Mouse (Mus musculus) CD4-positive naive resting alpha-beta T cell, adult 57 days (primary cell): ENCODE measurements around the gene Rps2. TPM values are rescaled to one million over a fixed set of nuclear protein-coding genes. Genes with fewer than 3 reads are reported as not detected.

Experiments
- total RNA-seq: library from RNA; stranded (reverse); gene quantifications from one replicate; pipeline ENCODE4 v1.2.4, GENCODE M21; 2023

Rps2 gene
- total RNA-seq, result 1,499 TPM

GRCm38 (mm10) chr17:24717943-24718342, at the start of gene Rps2, which contains the start of gene Rnf151:
Rps2 (plus strand) TSS chr17:24718116.
Rnf151 (minus strand) TSS chr17:24718063.

DNA sequence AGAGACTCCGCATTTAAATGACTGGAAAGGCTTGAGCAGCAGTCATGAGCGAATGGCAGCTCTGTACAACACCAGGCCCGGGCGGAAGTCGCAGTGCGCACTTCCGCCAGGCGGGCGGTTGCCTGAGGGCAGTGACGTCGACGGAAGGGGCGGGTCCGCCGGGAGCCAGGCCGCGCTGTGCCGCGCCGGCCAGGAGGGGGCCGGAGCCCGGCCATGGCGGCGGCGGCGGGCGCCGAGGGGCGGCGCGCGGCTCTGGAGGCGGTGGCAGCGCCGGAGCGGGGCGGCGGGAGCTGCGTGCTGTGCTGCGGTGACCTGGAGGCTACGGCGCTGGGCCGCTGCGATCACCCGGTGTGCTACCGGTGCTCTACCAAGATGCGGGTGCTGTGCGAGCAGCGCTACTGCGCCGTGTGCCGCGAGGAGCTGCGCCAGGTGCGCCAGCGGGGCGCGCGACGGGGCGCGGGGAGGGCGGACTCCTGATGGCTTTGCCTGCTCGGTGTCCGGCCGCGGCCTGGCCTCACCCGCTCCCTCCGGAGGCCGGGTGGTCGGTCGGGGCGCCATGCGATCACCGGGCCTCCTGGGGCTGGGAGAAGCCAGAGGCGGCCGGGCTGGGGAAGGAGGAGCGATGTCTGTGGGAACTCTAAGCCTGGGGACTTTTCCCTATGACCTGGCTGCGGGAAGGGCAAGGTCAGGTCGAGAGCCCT, 48.2 kb upstream of the Rps2 start, which contains the start of gene Zfp598:
TSS of gene Zfp598 (plus strand) at position 143 of the 701 bp plus-strand sequence.

DNA sequence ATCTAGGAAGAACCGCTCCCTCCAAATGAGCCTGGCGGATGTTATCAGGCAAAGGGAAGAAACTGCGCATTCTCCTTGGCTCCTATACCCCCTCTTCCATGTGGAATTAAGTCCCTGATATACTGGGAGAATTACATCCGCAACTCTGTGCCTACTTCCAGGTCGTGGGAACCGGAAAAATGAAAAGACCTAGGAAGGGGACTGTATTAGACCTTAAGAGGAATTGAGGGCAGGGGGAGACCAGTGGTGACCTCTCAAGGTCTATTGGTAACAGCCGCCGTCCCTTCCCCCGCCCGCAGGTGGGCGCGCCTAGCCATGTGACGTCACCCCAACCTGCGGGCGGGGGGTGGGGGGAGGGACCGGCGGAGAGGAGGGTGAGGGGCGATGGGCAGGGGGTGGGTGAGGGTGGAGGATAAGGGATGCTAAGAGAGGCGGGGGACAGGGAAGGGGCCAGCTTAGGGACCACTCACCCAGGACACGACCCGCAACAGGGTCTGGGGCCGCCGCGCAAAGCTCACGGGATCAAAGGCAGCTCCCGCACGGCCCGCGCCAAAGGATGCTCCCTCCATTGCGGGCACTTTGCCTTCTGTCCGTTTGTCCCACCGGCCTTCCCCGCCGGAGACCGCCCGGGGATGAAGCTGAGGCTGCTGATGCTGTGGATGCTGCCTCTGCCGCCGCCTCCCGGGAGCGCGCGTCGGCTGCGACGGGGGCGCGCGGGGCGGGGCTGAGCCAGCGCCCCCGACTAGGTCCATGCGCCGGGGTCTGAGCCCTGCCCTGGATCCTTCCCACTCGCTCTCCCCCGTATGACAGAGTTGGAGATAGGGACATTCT, 28.4 kb upstream of the Rps2 start, which contains the start of gene Syngr3:
TSS of gene Syngr3 (minus strand) at position 705 of the 831 bp plus-strand sequence.

DNA sequence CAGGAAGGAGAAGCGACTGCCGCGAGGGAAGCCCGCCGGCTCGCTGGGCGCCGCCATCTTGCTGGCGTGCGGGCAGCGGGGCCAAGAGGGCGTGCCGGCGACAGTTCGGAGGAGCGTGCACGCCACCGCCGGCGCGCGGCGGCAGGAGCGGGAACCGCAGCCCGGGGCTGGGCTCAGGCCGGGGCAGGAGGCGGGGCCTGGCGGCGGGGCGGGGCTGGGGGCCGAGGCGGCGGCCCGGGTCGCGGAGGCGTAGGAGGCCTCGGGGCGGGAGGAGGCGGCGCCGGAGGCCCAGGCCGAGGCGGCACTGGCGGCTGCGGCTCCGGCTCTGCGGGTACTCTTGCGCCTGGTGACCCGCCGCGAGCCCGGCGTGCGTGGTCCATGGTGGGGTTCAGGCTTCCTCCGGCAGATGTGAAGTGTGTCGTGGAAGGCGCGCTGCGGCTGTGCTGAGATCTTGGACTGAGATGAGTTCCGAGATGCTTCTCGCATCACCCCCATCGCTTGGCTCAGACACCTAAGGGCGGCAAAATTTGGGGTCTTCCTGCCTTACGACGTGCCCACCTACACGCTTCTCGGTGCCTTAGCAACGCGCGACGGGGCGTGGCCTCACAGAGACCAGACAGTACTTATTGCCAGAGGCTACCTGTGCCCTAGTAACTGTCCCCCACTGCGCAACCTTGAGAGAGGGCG, 21.8 kb upstream of the Rps2 start, which contains the start of the genes Gfer and Noxo1:
TSS of gene Gfer (minus strand) at position 146 of the 687 bp plus-strand sequence.
TSS of gene Noxo1 (plus strand) at position 224 of the 687 bp plus-strand sequence.

DNA sequence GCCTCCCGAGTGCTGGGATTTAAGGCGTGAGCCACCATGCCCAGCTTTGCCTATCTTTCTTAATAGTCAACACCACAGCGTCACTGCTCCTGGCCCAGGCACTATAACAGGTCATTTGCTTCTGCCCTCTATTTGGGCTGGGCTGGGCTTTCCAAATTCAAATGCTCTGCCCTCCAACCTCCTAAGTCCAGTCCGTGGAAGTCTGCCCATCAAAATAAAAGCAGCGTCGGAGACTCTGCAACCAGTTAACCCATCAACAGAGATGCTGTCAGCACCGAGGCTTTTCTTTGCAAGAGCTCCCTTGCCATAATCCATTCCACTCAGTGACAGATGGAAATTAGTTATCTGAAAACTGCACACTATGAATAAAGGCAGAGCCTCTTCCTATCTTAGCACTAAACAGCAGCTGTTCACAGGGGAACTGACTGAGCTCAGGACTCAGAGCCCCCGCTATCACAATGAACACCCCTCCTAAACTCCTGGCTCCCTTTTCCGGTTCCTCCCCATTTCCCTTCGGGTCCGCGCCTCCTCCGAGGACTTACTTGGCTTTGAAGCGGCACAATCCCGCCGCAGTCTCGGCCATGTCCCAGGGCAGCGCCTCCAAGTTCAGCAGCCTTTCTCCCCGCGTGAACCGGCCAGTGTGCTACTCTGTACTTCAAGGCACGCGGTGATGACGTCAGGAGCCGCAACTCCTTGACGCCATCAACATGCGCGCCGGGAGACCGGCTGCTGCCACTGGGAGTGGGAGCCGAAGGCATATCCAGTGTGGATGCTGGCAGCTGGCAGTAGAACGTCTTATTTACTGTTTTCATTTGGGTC, 10.7 kb upstream of the Rps2 start, which contains the start of gene Tbl3:
TSS of gene Tbl3 (minus strand) at position 679 of the 819 bp plus-strand sequence.

GRCm38 (mm10) chr17:24724184-24724583, 6.3 kb downstream of the Rps2 start, which contains the start of gene Ndufb10:
Ndufb10 (minus strand) TSS chr17:24724478.

DNA sequence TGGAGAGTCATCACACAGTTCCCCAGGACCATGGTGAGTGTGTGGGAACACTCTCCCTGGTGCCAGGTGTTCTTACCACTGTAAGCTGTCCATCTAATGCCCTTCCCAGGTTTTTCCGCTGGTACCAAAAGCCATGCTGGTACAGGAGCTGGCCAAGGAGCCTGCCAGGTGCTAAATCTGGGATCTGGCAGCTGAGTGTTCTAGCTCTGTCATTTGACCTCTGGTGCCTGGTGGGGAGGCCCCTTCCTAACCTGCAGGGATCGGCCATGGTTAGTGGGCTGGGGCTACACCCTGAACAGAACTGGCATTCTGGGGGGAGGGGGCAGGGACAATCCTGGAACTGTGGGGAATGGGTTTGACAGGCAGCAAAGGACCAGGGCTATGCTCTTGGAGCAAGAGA, 9.7 kb downstream of the Rps2 start, which contains the start of gene Rpl3l:
TSS of gene Rpl3l (plus strand) at position 203 of the 400 bp plus-strand sequence.

GRCm38 (mm10) chr17:24736330-24737051, 18.6 kb downstream of the Rps2 start, which contains the start of gene Msrb1:
Msrb1 (plus strand) TSS chr17:24736642.

DNA sequence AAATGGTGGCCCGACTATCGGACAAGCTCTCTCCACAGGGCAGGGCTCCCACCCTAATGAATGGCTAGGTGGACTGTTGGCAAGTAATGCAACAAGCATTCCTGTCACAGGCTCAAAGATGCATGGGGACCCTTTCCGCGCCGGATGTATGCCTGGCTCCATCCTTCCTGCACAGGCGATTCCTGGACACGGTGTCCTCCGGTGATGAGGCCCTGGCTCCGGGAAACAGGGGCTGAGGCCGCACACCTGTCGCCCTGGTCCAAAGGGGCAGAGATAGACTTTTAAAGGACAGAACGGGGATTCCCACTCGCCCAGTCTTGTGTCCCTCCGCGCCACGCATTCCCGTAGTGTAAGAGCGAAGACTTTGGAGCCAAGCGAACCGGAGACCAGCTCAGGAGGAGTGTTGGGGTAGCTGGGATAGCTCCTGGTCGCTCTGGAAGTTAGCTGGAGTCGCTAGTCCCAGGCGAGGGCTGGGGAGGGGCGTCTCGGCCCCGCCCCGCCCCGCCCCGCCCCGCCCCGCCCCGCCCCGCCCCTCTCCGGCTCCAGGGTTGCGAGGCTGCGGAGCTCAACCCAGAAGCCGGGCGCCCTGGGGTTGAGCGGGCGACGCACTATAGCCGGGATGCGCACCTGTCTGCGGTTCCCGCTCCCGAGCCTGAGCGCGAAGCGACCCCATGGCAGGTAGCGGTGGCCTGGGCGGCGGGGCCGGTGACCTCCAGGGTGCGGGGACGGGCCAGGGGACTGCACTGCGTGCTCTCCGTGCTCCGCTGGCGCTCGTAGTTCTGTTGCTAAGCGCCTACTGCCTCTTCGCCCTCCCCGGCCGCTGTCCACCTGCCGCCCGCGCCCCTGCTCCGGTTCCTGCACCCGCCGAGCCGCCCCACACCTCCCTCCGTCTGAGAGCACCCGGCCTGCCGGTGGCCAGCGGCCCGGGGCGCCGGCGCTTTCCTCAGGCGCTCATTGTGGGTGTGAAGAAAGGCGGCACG, 34.8 kb downstream of the Rps2 start, which contains the start of gene Hs3st6:
TSS of gene Hs3st6 (plus strand) at position 574 of the 980 bp plus-strand sequence.

Other genes with a start within 250 kb of the Rps2 start
- 80.5 TPM for gene E4f1, start 247.8 kb upstream of the Rps2 start, total RNA-seq
- gene Pgp, start 247.7 kb upstream of the Rps2 start, total RNA-seq, result 13.1 TPM
- gene Bricd5, start 244.2 kb upstream of the Rps2 start, total RNA-seq, result 0.89 TPM
- 23.8 TPM for gene Mlst8, start 239.0 kb upstream of the Rps2 start, total RNA-seq
- not detected for gene Caskin1, start 229.5 kb upstream of the Rps2 start, total RNA-seq
- 179 TPM for gene Traf7, start 190.2 kb upstream of the Rps2 start, total RNA-seq
- gene Rab26, start 183.9 kb upstream of the Rps2 start, total RNA-seq, result 1.5 TPM
- gene Pkd1, start 168.3 kb upstream of the Rps2 start, total RNA-seq, result 107 TPM
- gene Tsc2, start 85.5 kb upstream of the Rps2 start, total RNA-seq, result 62.2 TPM
- 4.5 TPM for gene Nthl1, start 85.4 kb upstream of the Rps2 start, total RNA-seq
- gene Slc9a3r2, start 67.8 kb upstream of the Rps2 start, total RNA-seq, result 0.74 TPM
- gene Npw, start 59.7 kb upstream of the Rps2 start, total RNA-seq, result not detected
- 65.9 TPM for gene Zfp598, start 48.4 kb upstream of the Rps2 start, total RNA-seq
- not detected for gene Syngr3, start 28.2 kb upstream of the Rps2 start, total RNA-seq
- 19.5 TPM for gene Gfer, start 22.0 kb upstream of the Rps2 start, total RNA-seq
- gene Noxo1, start 21.9 kb upstream of the Rps2 start, total RNA-seq, result 3.9 TPM
- 24.9 TPM for gene Tbl3, start 10.5 kb upstream of the Rps2 start, total RNA-seq
- gene Rnf151, start 53 bp upstream of the Rps2 start, total RNA-seq, result not detected
- gene Ndufb10, start 6.4 kb downstream of the Rps2 start, total RNA-seq, result 70.6 TPM
- gene Rpl3l, start 9.7 kb downstream of the Rps2 start, total RNA-seq, result not detected
- gene Msrb1, start 18.5 kb downstream of the Rps2 start, total RNA-seq, result 37.8 TPM
- gene Hs3st6, start 34.9 kb downstream of the Rps2 start, total RNA-seq, result not detected
- gene Meiob, start 86.2 kb downstream of the Rps2 start, total RNA-seq, result not detected
- 33.2 TPM for gene Hagh, start 122.0 kb downstream of the Rps2 start, total RNA-seq
- gene Fahd1, start 132.2 kb downstream of the Rps2 start, total RNA-seq, result 2.7 TPM
- not detected for gene Igfals, start 147.9 kb downstream of the Rps2 start, total RNA-seq
- 52.8 TPM for gene Nubp2, start 168.2 kb downstream of the Rps2 start, total RNA-seq
- 31.2 TPM for gene Spsb3, start 168.5 kb downstream of the Rps2 start, total RNA-seq
- gene Eme2, start 177.0 kb downstream of the Rps2 start, total RNA-seq, result 59.7 TPM
- gene Mrps34, start 177.0 kb downstream of the Rps2 start, total RNA-seq, result 45.5 TPM
- 26.5 TPM for gene Nme3, start 178.4 kb downstream of the Rps2 start, total RNA-seq
- 237 TPM for gene Mapk8ip3, start 218.9 kb downstream of the Rps2 start, total RNA-seq
- 21.3 TPM for gene Jpt2, start 242.6 kb downstream of the Rps2 start, total RNA-seq